In genomic region chr16:94178441-94179220, GRCm38 (mm10) we compare ENCODE assay signal across 22 mouse cellular contexts.
DNase-seq lines count a peak whose midpoint lies in the region; ATAC-seq lines count a peak whose summit lies in the region.
"Had no signal": no experiment of that assay in that cellular context is flagged by ENCODE, and none has a peak within 500 bp of the region (broad histone marks: within the 10 kb centered on the region; RNA-seq: fewer than 3 reads in every experiment).

No protein-coding gene starts in this region.

- H3K36me3 ChIP-seq in forebrain, embryonic 13.5 days (ENCODE audit: poor library complexity, severe bottlenecking) = no peaks in the 10 kb centered on the region
- H3K36me3 ChIP-seq in hindbrain, embryonic 15.5 days = no peaks in the 10 kb centered on the region
- H3K36me3 ChIP-seq in midbrain, embryonic 15.5 days (replicated peaks) = no peaks in the 10 kb centered on the region
- H3K36me3 ChIP-seq: embryonic facial prominence, embryonic 13.5 days; heart, embryonic 13.5 days; kidney, embryonic 15.5 days; liver, embryonic 15.5 days had no signal

- peak; percentile 22 for DNase-seq in embryo, embryonic 9.5 days (ENCODE audit: extremely low spot score)
- DNase-seq in embryo, embryonic 10 days (ENCODE audit: low spot score) = no peak
- no peak for DNase-seq in testis, postnatal 10 days (ENCODE audit: low spot score)
- no peak for DNase-seq in retina, postnatal 1 day
- no peak for DNase-seq in frontal cortex, postnatal 36 days (ENCODE audit: low spot score in 2 of 2)
- DNase-seq: cerebellum, adult 11 months; cerebellum, postnatal 25 days; gastrocnemius, adult 2 months; heart, postnatal 36 days; right cerebral cortex, postnatal 25 days; thymus, postnatal 36 days had no signal

- WGBS in forebrain, embryonic 13.5 days = 8% methylated on average over 16 of the region's 16 CpGs
- 42% methylated on average over 16 of the region's 16 CpGs for WGBS in hindbrain, embryonic 15.5 days
- 10% methylated on average over 16 of the region's 16 CpGs for WGBS in midbrain, embryonic 15.5 days

- H3K9ac ChIP-seq in forebrain, embryonic 13.5 days = no peak overlapping the region
- H3K9ac ChIP-seq in hindbrain, embryonic 15.5 days = no peak overlapping the region
- no peak overlapping the region for H3K9ac ChIP-seq in midbrain, embryonic 15.5 days
- H3K9ac ChIP-seq: kidney, embryonic 15.5 days; liver, embryonic 15.5 days had no signal

- peaks cover 82% of the 10 kb centered on the region for H3K27me3 ChIP-seq in forebrain, embryonic 13.5 days
- peaks cover 26% of the 10 kb centered on the region for H3K27me3 ChIP-seq in hindbrain, embryonic 15.5 days
- H3K27me3 ChIP-seq in midbrain, embryonic 15.5 days (replicated peaks) = peaks cover 69% of the 10 kb centered on the region
- H3K27me3 ChIP-seq: CH12.LX had no signal

- H3K4me3 ChIP-seq in forebrain, embryonic 13.5 days = no peak overlapping the region
- H3K4me3 ChIP-seq in hindbrain, embryonic 15.5 days = no peak overlapping the region
- H3K4me3 ChIP-seq in midbrain, embryonic 15.5 days = no peak overlapping the region
- H3K4me3 ChIP-seq: gastrocnemius, adult 2 months; heart, embryonic 13.5 days; kidney, embryonic 15.5 days; liver, embryonic 15.5 days; myocyte had no signal

- no peaks in the 10 kb centered on the region for H3K9me3 ChIP-seq in forebrain, embryonic 13.5 days (replicated peaks)
- no peaks in the 10 kb centered on the region for H3K9me3 ChIP-seq in hindbrain, embryonic 15.5 days
- no peaks in the 10 kb centered on the region for H3K9me3 ChIP-seq in midbrain, embryonic 15.5 days
- H3K9me3 ChIP-seq: embryonic facial prominence, embryonic 13.5 days; heart, embryonic 13.5 days; kidney, embryonic 15.5 days; liver, embryonic 15.5 days had no signal

- no peak overlapping the region for H3K27ac ChIP-seq in forebrain, embryonic 13.5 days
- H3K27ac ChIP-seq in hindbrain, embryonic 15.5 days (replicated peaks) = no peak overlapping the region
- 0 out of 2 replicates have a peak overlapping the region, but pooled peaks have one; percentile 16 for H3K27ac ChIP-seq in midbrain, embryonic 15.5 days
- H3K27ac ChIP-seq: embryonic facial prominence, embryonic 13.5 days; gastrocnemius, adult 2 months; heart, embryonic 13.5 days; kidney, embryonic 15.5 days; liver, embryonic 15.5 days had no signal

- H3K4me1 ChIP-seq in forebrain, embryonic 13.5 days = peaks cover 44% of the 10 kb centered on the region
- peaks cover 19% of the 10 kb centered on the region for H3K4me1 ChIP-seq in hindbrain, embryonic 15.5 days (replicated peaks)
- H3K4me1 ChIP-seq in midbrain, embryonic 15.5 days = peaks cover 32% of the 10 kb centered on the region
- H3K4me1 ChIP-seq: liver, embryonic 15.5 days had no signal

- peak; percentile 5; the same call in 1 of the 2 replicates for ATAC-seq in forebrain, embryonic 13.5 days
- no peak for ATAC-seq in hindbrain, embryonic 15.5 days (ENCODE audit: low FRiP score, low read depth)
- ATAC-seq in midbrain, embryonic 15.5 days (replicated peaks) = 0 out of 2 replicates have a peak, but pooled peaks have one; percentile 4
- ATAC-seq: intestine, embryonic 16.5 days; lung, postnatal 0 days had no signal

- H3K4me2 ChIP-seq in forebrain, embryonic 13.5 days = peak overlapping the region; percentile 53
- H3K4me2 ChIP-seq in hindbrain, embryonic 15.5 days = peak overlapping the region; percentile 31; the same call in 1 of the 2 replicates
- peak overlapping the region; percentile 26 for H3K4me2 ChIP-seq in midbrain, embryonic 15.5 days
- H3K4me2 ChIP-seq: heart, embryonic 13.5 days; liver, embryonic 15.5 days had no signal
